Mouse (Mus musculus) embryonic facial prominence, embryonic 13.5 days (tissue): ENCODE data around the gene Tgfbr2. TPM values are rescaled to one million over a fixed set of nuclear protein-coding genes. Genes with fewer than 3 reads are reported as not detected.
A peak's percentile ranks its signal among the peaks of the same experiment; 100 is the strongest.

Source experiments
- ATAC-seq: fragments of 200-750 bp; cut with Nextera tagmentation; 2 replicates; pipeline ENCODE4 v1.8.0; 2017; ENCODE audit warnings: low read depth; ENCODE audit not compliant: insufficient number of reproducible peaks, insufficient read depth, low FRiP score, low TSS enrichment
- H3K27ac ChIP-seq: fragments of 300-500 bp; sonication (generic); 2 replicates; pipeline ENCODE4 v1.5.1; 2015; ENCODE audit warnings: moderate library complexity, mild to moderate bottlenecking, inconsistent platforms
- H3K27me3 ChIP-seq: fragments of 300-500 bp; sonication (generic); 2 replicates; pipeline ENCODE4 v1.6.1; 2015; ENCODE audit warnings: mild to moderate bottlenecking, inconsistent platforms
- H3K36me3 ChIP-seq: fragments of 300-500 bp; sonication (generic); 2 replicates; pipeline ENCODE4 v1.6.1; 2015; ENCODE audit warnings: mild to moderate bottlenecking, inconsistent platforms
- H3K4me1 ChIP-seq: fragments of 300-500 bp; sonication (generic); 2 replicates; pipeline ENCODE4 v1.6.1; 2015; ENCODE audit warnings: inconsistent platforms
- H3K4me2 ChIP-seq: fragments of 300-500 bp; sonication (generic); 2 replicates; pipeline ENCODE4 v1.6.1; 2015; ENCODE audit warnings: moderate library complexity, mild to moderate bottlenecking, inconsistent platforms
- H3K4me3 ChIP-seq: fragments of 300-500 bp; sonication (generic); 2 replicates; pipeline ENCODE4 v1.5.1; 2015; ENCODE audit warnings: mild to moderate bottlenecking, inconsistent platforms
- H3K9ac ChIP-seq: fragments of 300-500 bp; sonication (generic); 2 replicates; pipeline ENCODE4 v1.6.1; 2015; ENCODE audit warnings: mild to moderate bottlenecking, inconsistent platforms
- H3K9me3 ChIP-seq: fragments of 300-500 bp; sonication (generic); 2 replicates; pipeline ENCODE4 v1.6.1; 2016; ENCODE audit warnings: inconsistent platforms
- WGBS: fragments of 180-500 bp; shearing (Covaris S2); methylation state at CpG from one replicate; pipeline ENCODE4 v1.1.7; 2015; ENCODE audit warnings: mixed read lengths; 5-methylcytosine and 5-hydroxymethylcytosine counted together
- polyA plus RNA-seq: library from polyadenylated mRNA; unstranded; fragments of >200 nt; fragmentation: Nextera tagmentation; extraction: Ambion mirVana; gene quantifications from 2 replicates; pipeline ENCODE4 v1.2.1, GENCODE M21; 2015

Gene Tgfbr2
- polyA plus RNA-seq, 1 experiment from 2014 or later: 27.0 TPM

GRCm38 (mm10) chr9:116108729-116109128, 66.4 kb downstream of the Tgfbr2 start:
- H3K4me1 ChIP-seq: peaks cover 6% of the 10 kb centered on the region; the same call in 1 of the 2 replicates
- no peak overlapping the region for H3K4me2 ChIP-seq
- H3K4me3 ChIP-seq: no peak overlapping the region
- no peak for ATAC-seq
- H3K9ac ChIP-seq: no peak overlapping the region
- 80% methylated on average over 2 of the region's 2 CpGs for WGBS
- H3K27ac ChIP-seq: no peak overlapping the region
- no peaks in the 10 kb centered on the region for H3K27me3 ChIP-seq
- peaks cover 75% of the 10 kb centered on the region for H3K36me3 ChIP-seq
- no peaks in the 10 kb centered on the region for H3K9me3 ChIP-seq

DNA sequence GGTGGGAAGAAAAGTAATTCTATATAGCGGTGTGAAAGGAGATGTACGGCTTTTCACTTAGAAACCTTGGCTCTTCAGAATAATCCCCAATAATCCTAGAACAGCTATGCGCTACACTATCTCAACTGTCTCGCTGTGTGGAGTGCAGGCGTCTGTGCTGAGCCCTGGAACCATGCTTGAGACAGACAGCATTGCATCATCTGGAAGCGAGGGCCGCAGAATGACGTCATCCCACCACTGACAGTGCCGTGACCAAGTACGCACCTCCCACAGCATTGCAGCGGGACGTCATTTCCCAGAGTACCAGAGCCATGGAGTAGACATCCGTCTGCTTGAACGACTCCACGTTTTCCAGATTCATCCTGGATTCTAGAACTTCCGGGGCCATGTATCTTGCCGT, 70.4 kb downstream of the Tgfbr2 start:
- Histone ChIP-seq H3K27ac (no peak overlapping the region), H3K9ac (no peak overlapping the region), H3K36me3 (peaks cover 88% of the 10 kb centered on the region), H3K9me3 (no peaks in the 10 kb centered on the region), H3K4me3 (no peak overlapping the region), H3K27me3 (no peaks in the 10 kb centered on the region), H3K4me1 (peaks cover 5% of the 10 kb centered on the region), H3K4me2 (no peak overlapping the region)
- 90% methylated on average over 17 of the region's 17 CpGs for WGBS
- ATAC-seq: no peak

DNA sequence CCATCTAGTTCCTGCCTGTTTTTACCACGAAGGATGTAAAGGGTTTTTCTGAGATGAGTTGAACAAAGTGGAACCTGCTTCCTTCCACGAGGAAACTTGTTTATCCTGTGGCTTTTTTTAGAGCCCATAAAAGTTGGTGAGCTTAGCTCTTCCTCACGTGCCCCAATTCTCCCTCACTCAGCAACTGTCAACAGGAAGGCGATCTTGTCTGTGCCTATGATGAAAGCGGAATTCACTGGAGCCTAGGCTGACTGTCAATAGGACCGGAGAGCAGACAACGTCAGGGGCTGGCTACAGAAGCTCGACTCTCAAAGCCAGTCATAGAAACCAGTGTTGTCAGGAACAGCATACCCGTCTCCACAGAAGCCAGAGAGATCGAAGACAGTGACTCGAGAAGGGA, 73.3 kb downstream of the Tgfbr2 start:
- 79% methylated on average over 11 of the region's 11 CpGs for WGBS
- peaks cover 24% of the 10 kb centered on the region for H3K4me1 ChIP-seq
- H3K27ac ChIP-seq: no peak overlapping the region
- H3K9me3 ChIP-seq: no peaks in the 10 kb centered on the region
- H3K4me2 ChIP-seq: no peak overlapping the region
- no peak overlapping the region for H3K4me3 ChIP-seq
- H3K27me3 ChIP-seq: no peaks in the 10 kb centered on the region
- peaks cover 71% of the 10 kb centered on the region for H3K36me3 ChIP-seq
- ATAC-seq: no peak
- no peak overlapping the region for H3K9ac ChIP-seq

- Histone ChIP-seq H3K9ac (no peak overlapping the region), H3K36me3 (peaks cover 66% of the 10 kb centered on the region), H3K27me3 (no peaks in the 10 kb centered on the region), H3K4me3 (no peak overlapping the region), H3K27ac (peak overlapping the region; percentile 66), H3K4me2 (no peak overlapping the region), H3K4me1 (peaks cover 27% of the 10 kb centered on the region), H3K9me3 (no peaks in the 10 kb centered on the region)
- 68% methylated on average over 9 of the region's 9 CpGs for WGBS
- ATAC-seq: no peak
These were observed 75.1 kb downstream of the Tgfbr2 start for GRCm38 (mm10) chr9:116100015-116100414.

GRCm38 (mm10) chr9:116099596-116099993, 75.6 kb downstream of the Tgfbr2 start:
- Histone ChIP-seq H3K27ac (peak overlapping the region; percentile 66), H3K36me3 (peaks cover 62% of the 10 kb centered on the region), H3K27me3 (no peaks in the 10 kb centered on the region), H3K4me2 (no peak overlapping the region), H3K9me3 (no peaks in the 10 kb centered on the region), H3K4me1 (peaks cover 27% of the 10 kb centered on the region), H3K4me3 (no peak overlapping the region), H3K9ac (no peak overlapping the region)
- ATAC-seq: no peak
- 46% methylated on average over 6 of the region's 6 CpGs for WGBS

DNA sequence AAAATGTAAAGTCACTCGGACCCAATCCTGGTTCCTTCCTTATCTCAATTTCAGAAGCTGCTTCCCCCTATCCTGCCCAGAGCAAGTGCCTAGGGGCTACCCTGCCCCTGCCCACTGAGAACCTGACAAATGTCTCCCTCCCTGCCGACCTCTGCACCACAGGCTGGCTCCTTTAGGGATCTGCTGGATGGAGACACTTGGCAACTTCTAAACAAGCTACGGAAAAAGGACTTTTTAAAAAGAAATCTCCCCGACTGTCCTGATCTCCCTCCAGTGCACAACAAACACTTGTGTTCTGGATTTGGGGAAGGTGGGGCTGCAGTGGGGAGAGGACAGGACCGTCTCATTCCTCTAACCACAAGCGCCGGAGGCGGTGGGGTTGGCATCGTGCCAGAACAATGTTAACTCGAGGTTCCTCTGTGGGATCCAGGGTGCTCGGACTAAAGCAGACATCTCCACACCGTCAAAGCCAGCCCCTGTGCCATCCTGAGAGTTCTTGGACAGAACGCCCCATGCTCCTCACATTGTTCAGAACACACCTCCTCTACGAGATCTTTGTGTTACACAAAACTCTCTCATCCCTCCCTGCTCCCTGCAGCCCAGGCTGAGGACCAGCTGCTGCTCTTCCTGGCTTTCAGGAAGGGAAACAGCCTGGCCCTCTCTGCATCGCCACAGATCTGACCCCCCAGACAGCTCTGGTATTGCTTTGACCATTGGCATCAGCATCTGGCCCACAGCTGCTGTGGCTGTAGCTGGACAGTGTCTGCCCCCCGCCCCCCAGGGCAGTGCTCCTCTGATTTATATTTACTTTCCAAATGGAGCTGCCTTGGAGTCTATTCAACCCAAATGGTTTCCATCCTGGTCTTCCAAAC, 76.2 kb downstream of the Tgfbr2 start:
- peaks cover 27% of the 10 kb centered on the region for H3K4me1 ChIP-seq
- H3K9me3 ChIP-seq: no peaks in the 10 kb centered on the region
- no peaks in the 10 kb centered on the region for H3K27me3 ChIP-seq
- H3K9ac ChIP-seq: peak overlapping the region; percentile 44; the same call in 1 of the 2 replicates
- peak; percentile 50; the same call in 1 of the 2 replicates for ATAC-seq
- WGBS: 23% methylated on average over 16 of the region's 16 CpGs
- H3K4me3 ChIP-seq: no peak overlapping the region
- peak overlapping the region; percentile 42 for H3K4me2 ChIP-seq
- peaks cover 56% of the 10 kb centered on the region for H3K36me3 ChIP-seq
- H3K27ac ChIP-seq: peak overlapping the region; percentile 66

DNA sequence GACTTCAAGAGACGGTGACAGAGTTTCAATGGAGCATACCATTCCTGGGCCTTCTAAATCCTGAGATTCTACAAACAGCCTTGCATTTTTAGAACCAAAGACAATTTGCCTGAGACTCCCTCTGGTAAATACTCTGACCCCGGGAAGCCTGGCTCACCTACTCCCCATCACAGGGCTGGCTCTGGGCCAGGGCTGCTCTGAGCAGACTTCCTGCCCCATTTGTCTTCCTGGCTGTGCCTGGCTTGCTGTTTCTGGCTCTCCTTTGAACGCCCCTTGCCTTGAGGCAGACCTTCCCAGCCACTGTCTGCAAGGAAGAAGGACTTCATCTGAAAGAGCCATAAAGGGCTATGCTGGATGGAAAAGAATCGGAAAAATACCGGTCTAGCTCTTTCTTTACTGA, 83.2 kb downstream of the Tgfbr2 start:
- H3K9me3 ChIP-seq: no peaks in the 10 kb centered on the region
- peaks cover 11% of the 10 kb centered on the region for H3K4me1 ChIP-seq
- WGBS: 55% methylated on average over 5 of the region's 5 CpGs
- peaks cover 58% of the 10 kb centered on the region for H3K36me3 ChIP-seq
- no peak overlapping the region; the same call in 1 of the 2 replicates for H3K27ac ChIP-seq
- ATAC-seq: no peak
- no peaks in the 10 kb centered on the region for H3K27me3 ChIP-seq
- no peak overlapping the region for H3K4me3 ChIP-seq
- H3K9ac ChIP-seq: no peak overlapping the region
- no peak overlapping the region for H3K4me2 ChIP-seq

GRCm38 (mm10) chr9:116091101-116091841, 83.9 kb downstream of the Tgfbr2 start:
- H3K36me3 ChIP-seq: peaks cover 55% of the 10 kb centered on the region
- H3K9me3 ChIP-seq: no peaks in the 10 kb centered on the region
- H3K27ac ChIP-seq: no peak overlapping the region
- H3K27me3 ChIP-seq: no peaks in the 10 kb centered on the region
- WGBS: 81% methylated on average over 7 of the region's 7 CpGs
- ATAC-seq: no peak
- no peak overlapping the region for H3K4me3 ChIP-seq
- H3K9ac ChIP-seq: no peak overlapping the region
- H3K4me2 ChIP-seq: no peak overlapping the region
- peaks cover 11% of the 10 kb centered on the region for H3K4me1 ChIP-seq

GRCm38 (mm10) chr9:116090296-116090695, 84.9 kb downstream of the Tgfbr2 start:
- no peak for ATAC-seq
- no peak overlapping the region for H3K4me2 ChIP-seq
- H3K9ac ChIP-seq: no peak overlapping the region
- no peaks in the 10 kb centered on the region for H3K9me3 ChIP-seq
- H3K27ac ChIP-seq: no peak overlapping the region
- peaks cover 46% of the 10 kb centered on the region for H3K36me3 ChIP-seq
- 87% methylated on average over 9 of the region's 9 CpGs for WGBS
- no peaks in the 10 kb centered on the region for H3K27me3 ChIP-seq
- H3K4me3 ChIP-seq: no peak overlapping the region
- H3K4me1 ChIP-seq: peaks cover 9% of the 10 kb centered on the region

DNA sequence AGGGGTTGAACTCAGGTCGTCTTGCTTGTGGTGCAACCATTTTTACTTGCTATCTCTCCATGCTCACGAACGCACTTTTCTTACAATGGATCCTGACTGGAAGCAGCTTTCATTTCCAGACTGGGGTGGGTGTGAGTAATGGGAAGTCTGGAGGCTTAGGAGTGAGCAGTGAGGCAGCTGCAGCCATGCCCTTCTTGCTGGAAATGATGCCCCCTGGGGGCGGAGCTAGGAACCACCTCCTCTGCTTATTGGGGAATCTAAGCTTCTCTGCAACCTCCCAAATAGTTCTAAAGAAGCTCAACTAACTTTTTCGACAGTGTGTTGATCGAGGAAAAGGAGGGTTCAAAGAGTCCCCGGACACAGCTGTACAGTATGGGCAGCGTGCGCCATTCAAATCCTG, 86.2 kb downstream of the Tgfbr2 start:
- Histone ChIP-seq H3K9me3 (no peaks in the 10 kb centered on the region), H3K36me3 (peaks cover 46% of the 10 kb centered on the region), H3K4me2 (no peak overlapping the region), H3K9ac (no peak overlapping the region), H3K27ac (no peak overlapping the region), H3K4me3 (no peak overlapping the region), H3K4me1 (peaks cover 9% of the 10 kb centered on the region), H3K27me3 (no peaks in the 10 kb centered on the region)
- WGBS: 88% methylated on average over 9 of the region's 9 CpGs
- no peak for ATAC-seq

- no peaks in the 10 kb centered on the region for H3K27me3 ChIP-seq
- no peaks in the 10 kb centered on the region for H3K9me3 ChIP-seq
- H3K4me2 ChIP-seq: no peak overlapping the region
- H3K4me3 ChIP-seq: no peak overlapping the region
- H3K36me3 ChIP-seq: peaks cover 42% of the 10 kb centered on the region
- H3K27ac ChIP-seq: no peak overlapping the region
- H3K9ac ChIP-seq: no peak overlapping the region
- ATAC-seq: no peak
- peaks cover 9% of the 10 kb centered on the region for H3K4me1 ChIP-seq
- 26% methylated on average over 5 of the region's 5 CpGs for WGBS
These were observed 87.3 kb downstream of the Tgfbr2 start for GRCm38 (mm10) chr9:116087880-116088279.

DNA sequence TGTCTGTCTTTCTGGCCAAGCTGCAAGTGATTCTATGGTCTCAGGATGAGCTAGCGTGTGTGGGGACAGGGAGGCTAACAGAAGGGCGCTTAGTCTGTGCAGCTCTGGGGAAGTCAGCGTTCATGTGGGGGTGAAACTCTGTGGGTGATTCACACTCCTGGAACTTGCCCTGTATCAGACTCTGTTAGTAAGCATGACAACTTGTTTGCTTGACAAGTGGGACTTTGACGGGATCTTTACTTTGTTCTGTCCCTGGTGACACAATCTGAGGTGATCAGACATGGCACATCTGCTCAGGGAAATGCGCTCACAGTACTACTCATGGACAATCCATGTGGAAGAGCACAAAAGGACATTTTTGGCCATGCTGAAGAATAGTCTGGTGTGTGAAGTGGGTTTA, 87.9 kb downstream of the Tgfbr2 start:
- Histone ChIP-seq H3K36me3 (peaks cover 36% of the 10 kb centered on the region), H3K27ac (no peak overlapping the region), H3K27me3 (no peaks in the 10 kb centered on the region), H3K4me2 (no peak overlapping the region), H3K9me3 (no peaks in the 10 kb centered on the region), H3K9ac (no peak overlapping the region), H3K4me1 (peaks cover 4% of the 10 kb centered on the region), H3K4me3 (no peak overlapping the region)
- no peak for ATAC-seq
- 90% methylated on average over 5 of the region's 5 CpGs for WGBS
